ENCODE assay signal across 31 mouse cellular contexts in genomic region chr5:113329463-113329862, GRCm38 (mm10). TPM values are rescaled to one million over a fixed set of nuclear protein-coding genes. Genes with fewer than 3 reads are reported as not detected.
A peak's percentile ranks its signal among the peaks of the same experiment; 100 is the strongest.
DNase-seq lines count a peak whose midpoint lies in the region; TF ChIP-seq lines count a peak whose summit lies in the region.
"Had no signal": no experiment of that assay in that cellular context is flagged by ENCODE, and none has a peak within 500 bp of the region (broad histone marks: within the 10 kb centered on the region; RNA-seq: fewer than 3 reads in every experiment).

No protein-coding gene starts in this region.

- peaks cover 15% of the 10 kb centered on the region for H3K4me1 ChIP-seq in testis, adult 2 months (ENCODE audit: control insufficient read depth, insufficient read depth, low read length)
- H3K4me1 ChIP-seq in ES-Bruce4 (ENCODE audit: control insufficient read depth, insufficient read depth, low read length) (peaks cover 19% of the 10 kb centered on the region), ES-E14 (ENCODE audit: control insufficient read depth in 2 of 2, insufficient read depth in 2 of 2, low read length in 2 of 2, poor library complexity in 1 of 2) (peaks cover 24 to 46% of the 10 kb centered on the region in 2 experiments)

- H3K27ac ChIP-seq in testis, adult 2 months (ENCODE audit: control insufficient read depth, insufficient read depth, low read depth, low read length): no peak overlapping the region
- H3K27ac ChIP-seq in ES-Bruce4 (ENCODE audit: insufficient read depth, low read length) (peak overlapping the region; percentile 94), ES-E14 (ENCODE audit: insufficient read depth, low read depth, low read length, poor library complexity, severe bottlenecking) (peak overlapping the region; percentile 97)
- H3K27ac ChIP-seq: embryonic facial prominence, embryonic 13.5 days; embryonic facial prominence, embryonic 15.5 days; forebrain, embryonic 10.5 days; forebrain, embryonic 12.5 days had no signal

- intact Hi-C loops in gastrocnemius, postnatal 36 days (cut with DNase I): no loop called here

- in situ Hi-C loops in ES-E14 (cut with MboI; ENCODE audit: low sequenced_read_pairs in 2 of 2, unreplicated experiment in 2 of 2): no loop called here

- H3K9me3 ChIP-seq in ES-Bruce4 (replicated peaks; ENCODE audit: control insufficient read depth, insufficient read depth, low read length, poor library complexity, severe bottlenecking) (no peaks in the 10 kb centered on the region), ES-E14 (ENCODE audit: control insufficient read depth, insufficient read depth, low read depth, low read length) (no peaks in the 10 kb centered on the region)

- no peak overlapping the region for H3K4me3 ChIP-seq in testis, adult 2 months (ENCODE audit: control insufficient read depth, low read depth, low read length)
- H3K4me3 ChIP-seq in ES-Bruce4 (ENCODE audit: low read depth, low read length) (no peak overlapping the region), ES-E14 (ENCODE audit: insufficient read depth in 1 of 2, low read depth in 1 of 2, low read length in 2 of 2, poor library complexity in 1 of 2, severe bottlenecking in 1 of 2) (peak overlapping the region; percentile 6 to 23)
- H3K4me3 ChIP-seq: embryonic facial prominence, embryonic 13.5 days; embryonic facial prominence, embryonic 15.5 days; erythroblast, embryonic 14.5 days; forebrain, embryonic 10.5 days; forebrain, embryonic 12.5 days had no signal

- no peaks in the 10 kb centered on the region for H3K36me3 ChIP-seq in testis, adult 2 months (ENCODE audit: control insufficient read depth, insufficient read depth, low read length)
- H3K36me3 ChIP-seq in ES-Bruce4 (ENCODE audit: control insufficient read depth, insufficient read depth, low read length, poor library complexity, severe bottlenecking) (no peaks in the 10 kb centered on the region), ES-E14 (ENCODE audit: control insufficient read depth, insufficient read depth, low read length, poor library complexity, severe bottlenecking) (no peaks in the 10 kb centered on the region)
- H3K36me3 ChIP-seq: embryonic facial prominence, embryonic 13.5 days; embryonic facial prominence, embryonic 15.5 days; forebrain, embryonic 10.5 days; forebrain, embryonic 12.5 days had no signal

- TF ChIP-seq CTCF in testis, adult 2 months (IDR thresholded peaks at IDR 0.05; ENCODE audit: control insufficient read depth, insufficient read depth, insufficient replicate concordance, low read depth, low read length): no peak
- no peak for TF ChIP-seq CTCF in ES-Bruce4 (IDR thresholded peaks at IDR 0.05; ENCODE audit: low read depth, low read length)

- peak; percentile 69 for TF ChIP-seq EP300 in ES-Bruce4 (IDR thresholded peaks at IDR 0.05; ENCODE audit: insufficient read depth, low read depth, low read length)

- H3K27me3 ChIP-seq in testis, adult 2 months (ENCODE audit: control insufficient read depth, insufficient read depth, low read length): no peaks in the 10 kb centered on the region
- no peaks in the 10 kb centered on the region for H3K27me3 ChIP-seq in ES-Bruce4 (ENCODE audit: control insufficient read depth, insufficient read depth, low read length, poor library complexity, severe bottlenecking)

- TF ChIP-seq POLR2A in testis, adult 2 months (IDR thresholded peaks at IDR 0.05; ENCODE audit: control insufficient read depth, low read depth, low read length): peak; percentile 54; the same call in 1 of the 2 replicates
- no peak for TF ChIP-seq POLR2A in ES-Bruce4 (IDR thresholded peaks at IDR 0.05; ENCODE audit: insufficient read depth, low read length)

- DNase-seq in testis, postnatal 10 days (ENCODE audit: low spot score): no peak
- DNase-seq in ES-E14 (ENCODE audit: low read depth, low spot score): no peak
- no peak for DNase-seq in adrenal gland, postnatal 14 days
- DNase-seq in thymus, postnatal 36 days: no peak
- DNase-seq in gastrocnemius, postnatal 36 days: no peak
- DNase-seq: adrenal gland, adult 8-10 months; adrenal gland, postnatal 25 days; cerebellum, adult 11 months; cerebellum, adult 18-20 months; cerebellum, adult 8-10 months; cerebellum, adult 9-11 months; cerebellum, postnatal 14 days; cerebellum, postnatal 36 days; embryo, embryonic 11 days had no signal

- H3K9ac ChIP-seq in ES-Bruce4 (ENCODE audit: low read depth, poor library complexity, severe bottlenecking) (no peak overlapping the region), ES-E14 (ENCODE audit: insufficient read depth, low read depth, low read length, poor library complexity, severe bottlenecking) (peak overlapping the region; percentile 21; the same call in 1 of the 2 replicates)
- H3K9ac ChIP-seq: embryonic facial prominence, embryonic 13.5 days; embryonic facial prominence, embryonic 15.5 days; forebrain, embryonic 12.5 days had no signal

TF ChIP-seq in ES-E14, 5 proteins besides CTCF, POLR2A, EP300 and RAD21:
- no peak for TF ChIP-seq ZC3H11A (IDR thresholded peaks at IDR 0.05; ENCODE audit: borderline replicate concordance, low read depth, low read length)
- no peak for TF ChIP-seq HCFC1 (IDR thresholded peaks at IDR 0.05; ENCODE audit: borderline replicate concordance, insufficient read depth, low read length)
- TF ChIP-seq CHD2 (IDR thresholded peaks at IDR 0.05; ENCODE audit: low read depth, low read length): no peak
- TF ChIP-seq ZNF384 (IDR thresholded peaks at IDR 0.05; ENCODE audit: low read depth, low read length): no peak
- TF ChIP-seq MAFK (IDR thresholded peaks at IDR 0.05; ENCODE audit: insufficient read depth, low read depth, low read length): no peak

RNA-seq across cellular contexts. Expression of gene Sgsm1, which starts 18.9 kb away (rescaled TPM):
- 1.8 and 2.2 TPM in 2 replicates for polyA plus RNA-seq in testis, adult 2 months (2012; rRNA removed)
- polyA plus RNA-seq in ES-Bruce4 (2011; ENCODE audit: insufficient read depth, insufficient read length, low read depth, missing spikeins): 11.7 and 12.6 TPM in 2 replicates
- 7.1 and 11.6 TPM in 2 replicates for total RNA-seq in ES-E14 (2012; rRNA removed)
- 8.8 and 10.4 TPM in 2 replicates for total RNA-seq in adrenal gland, postnatal 14 days (2021)
- under 1 TPM; 0.32 to 0.61 TPM for total RNA-seq in gastrocnemius, postnatal 36 days (2021)
- polyA plus RNA-seq: activated CD4-positive, CD25-positive, alpha-beta regulatory T cell, adult 4 months; erythroblast, embryonic 14.5 days had no signal

RNA-seq across cellular contexts. Expression of gene Aym1, which starts 27.6 kb away (rescaled TPM):
- 10.8 and 12.8 TPM in 2 replicates for polyA plus RNA-seq in testis, adult 2 months (2012; rRNA removed)
- polyA plus RNA-seq in ES-Bruce4 (2011; ENCODE audit: insufficient read depth, insufficient read length, low read depth, missing spikeins): not detected in 2 replicates
- 1.3 TPM in 1 of 2 replicates, not detected in the other for total RNA-seq in ES-E14 (2012; rRNA removed)
- total RNA-seq in adrenal gland, postnatal 14 days (2021): not detected in 2 replicates
- total RNA-seq in gastrocnemius, postnatal 36 days (2021): not detected
- total RNA-seq: adrenal gland, adult 18-20 months; adrenal gland, adult 8-10 months; adrenal gland, postnatal 25 days; adrenal gland, postnatal 4 days; common myeloid progenitor, adult 5-6 weeks had no signal
- polyA plus RNA-seq: activated CD4-positive, CD25-positive, alpha-beta regulatory T cell, adult 4 months; brain, embryonic 14.5 days; C2C12; embryonic facial prominence, embryonic 11.5 days; embryonic facial prominence, embryonic 13.5 days; embryonic facial prominence, embryonic 15.5 days; erythroblast, embryonic 14.5 days; forebrain, embryonic 10.5 days; forebrain, embryonic 12.5 days; forebrain, embryonic 14.5 days; forebrain, embryonic 16.5 days; Patski had no signal

Comparison
In these comparisons a context has a peak if more than half of its experiments do, and no peak if none do; other contexts are left out.
1. H3K4me3 ChIP-seq: peak in ES-E14 (2 of 2); none in testis, adult 2 months (single experiment) and ES-Bruce4 (single experiment).